Comparison of ENCODE assay signal across 27 mouse cellular contexts in the genomic region with DNA sequence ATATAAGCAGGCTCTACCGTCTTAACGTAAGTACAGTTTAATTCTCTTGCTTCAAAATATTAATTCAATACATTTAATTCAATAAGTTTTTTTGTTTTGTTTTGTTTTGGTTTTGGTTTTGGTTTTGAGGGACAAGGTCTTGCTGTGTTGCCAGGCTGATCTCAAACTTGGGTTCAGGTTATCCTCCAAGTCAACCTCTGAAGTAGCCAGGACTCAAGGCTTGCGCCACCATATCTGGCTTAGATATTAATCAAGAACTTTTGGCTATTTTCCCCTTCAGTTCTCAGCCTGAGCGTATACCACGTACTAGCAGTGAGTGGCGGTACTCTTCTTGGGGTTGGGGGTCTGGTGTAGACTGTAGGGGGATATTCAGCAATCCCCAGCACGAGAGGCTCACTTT. TPM values are rescaled to one million over a fixed set of nuclear protein-coding genes. Genes with fewer than 3 reads are reported as not detected.
"Had no signal": no experiment of that assay in that cellular context is flagged by ENCODE, and none has a peak within 500 bp of the region (broad histone marks: within the 10 kb centered on the region; RNA-seq: fewer than 3 reads in every experiment).

No protein-coding gene starts in this region.

- H3K27ac ChIP-seq: heart, adult 2 months; heart, embryonic 10.5 days; heart, embryonic 13.5 days; heart, embryonic 15.5 days; hindbrain, embryonic 10.5 days; hindbrain, embryonic 12.5 days; hindbrain, embryonic 13.5 days; hindbrain, embryonic 14.5 days; hindbrain, embryonic 15.5 days; hindbrain, postnatal 0 days; intestine, embryonic 15.5 days; kidney, embryonic 15.5 days; kidney, postnatal 0 days; layer of hippocampus, adult 2 months; left cerebral cortex, adult 2 months had no signal

- H3K9ac ChIP-seq: heart, embryonic 12.5 days; heart, embryonic 13.5 days; heart, embryonic 15.5 days; hindbrain, embryonic 12.5 days; hindbrain, embryonic 13.5 days; hindbrain, embryonic 14.5 days; hindbrain, embryonic 15.5 days; intestine, embryonic 15.5 days; kidney, embryonic 15.5 days had no signal

- H3K27me3 ChIP-seq: heart, embryonic 12.5 days; heart, embryonic 13.5 days; heart, embryonic 15.5 days; hindbrain, embryonic 12.5 days; hindbrain, embryonic 13.5 days; hindbrain, embryonic 15.5 days; intestine, embryonic 15.5 days; kidney, embryonic 15.5 days had no signal

- H3K9me3 ChIP-seq: heart, embryonic 10.5 days; heart, embryonic 12.5 days; heart, embryonic 13.5 days; heart, embryonic 15.5 days; hindbrain, embryonic 10.5 days; hindbrain, embryonic 12.5 days; hindbrain, embryonic 13.5 days; hindbrain, embryonic 15.5 days; intestine, embryonic 15.5 days; kidney, embryonic 15.5 days had no signal

- DNase-seq: heart, adult 2 months; heart, postnatal 10 days; heart, postnatal 14 days; heart, postnatal 36 days; heart, postnatal 4 days; layer of hippocampus, adult 9-11 months; layer of hippocampus, postnatal 36 days had no signal

- H3K4me3 ChIP-seq: heart, adult 2 months; heart, embryonic 10.5 days; heart, embryonic 12.5 days; heart, embryonic 13.5 days; heart, embryonic 15.5 days; hindbrain, embryonic 10.5 days; hindbrain, embryonic 12.5 days; hindbrain, embryonic 13.5 days; hindbrain, embryonic 15.5 days; intestine, embryonic 15.5 days; kidney, embryonic 15.5 days; layer of hippocampus, adult 2 months; left cerebral cortex, adult 2 months had no signal

- ATAC-seq: hindbrain, embryonic 16.5 days; hindbrain, postnatal 0 days; inflammation-experienced regulatory T-cells, adult 6 months had no signal

- H3K36me3 ChIP-seq: heart, embryonic 10.5 days; heart, embryonic 12.5 days; heart, embryonic 13.5 days; heart, embryonic 15.5 days; hindbrain, embryonic 10.5 days; hindbrain, embryonic 12.5 days; hindbrain, embryonic 13.5 days; hindbrain, embryonic 15.5 days; intestine, embryonic 15.5 days; kidney, embryonic 15.5 days had no signal

- H3K4me1 ChIP-seq: hindbrain, embryonic 10.5 days; hindbrain, embryonic 12.5 days; hindbrain, embryonic 15.5 days; intestine, embryonic 15.5 days; kidney, embryonic 15.5 days had no signal

- H3K4me2 ChIP-seq: heart, embryonic 11.5 days; heart, embryonic 12.5 days; heart, embryonic 13.5 days; heart, embryonic 15.5 days; hindbrain, embryonic 12.5 days; hindbrain, embryonic 13.5 days; hindbrain, embryonic 14.5 days; hindbrain, embryonic 15.5 days; intestine, embryonic 15.5 days; kidney, embryonic 15.5 days had no signal

RNA-seq across cellular contexts. Expression of gene Slc13a4, which starts 5.3 kb away (rescaled TPM):
- total RNA-seq: heart, adult 2 months; hematopoietic stem cell, adult 5-6 weeks had no signal

RNA-seq across cellular contexts. Expression of gene Fam180a, which starts 23.4 kb away (rescaled TPM):
- total RNA-seq: hematopoietic stem cell, adult 5-6 weeks had no signal
- polyA plus RNA-seq: hindbrain, embryonic 10.5 days; hindbrain, embryonic 11.5 days; inflammation-experienced regulatory T-cells, adult 6 months had no signal
